Mouse (Mus musculus) kidney, embryonic 16.5 days (tissue): Measurements from ENCODE around the gene Wbp4. TPM values are rescaled to one million over a fixed set of nuclear protein-coding genes. Genes with fewer than 3 reads are reported as not detected.

Source experiments
- ATAC-seq: fragments of 200-750 bp; cut with Nextera tagmentation; 2 replicates; pipeline ENCODE4 v1.8.0; 2017; ENCODE audit warnings: moderate TSS enrichment; ENCODE audit not compliant: low FRiP score, low TSS enrichment
- H3K27ac ChIP-seq: fragments of 300-500 bp; sonication (generic); 2 replicates; pipeline ENCODE4 v1.5.1; 2014; ENCODE audit warnings: low read length
- H3K27me3 ChIP-seq: fragments of 300-500 bp; sonication (generic); 2 replicates; pipeline ENCODE4 v1.6.1; 2014; ENCODE audit warnings: low read length, control low read depth, mixed read lengths; ENCODE audit not compliant: insufficient read depth
- H3K36me3 ChIP-seq: fragments of 300-500 bp; sonication (generic); 2 replicates; pipeline ENCODE4 v1.6.1; 2014; ENCODE audit warnings: low read length, control low read depth, mixed read lengths; ENCODE audit not compliant: insufficient read depth
- H3K4me1 ChIP-seq: fragments of 300-500 bp; sonication (generic); 2 replicates; pipeline ENCODE4 v1.6.1; 2014; ENCODE audit warnings: low read length, control low read depth, mixed read lengths; ENCODE audit not compliant: insufficient read depth
- H3K4me2 ChIP-seq: fragments of 300-500 bp; sonication (generic); replicated peaks from 2 replicates; pipeline ENCODE4 v1.6.1; 2014; ENCODE audit warnings: low read depth, low read length
- H3K4me3 ChIP-seq: fragments of 300-500 bp; sonication (generic); 2 replicates; pipeline ENCODE4 v1.5.1; 2014; ENCODE audit warnings: mild to moderate bottlenecking, low read length
- H3K9ac ChIP-seq: fragments of 300-500 bp; sonication (generic); replicated peaks from 2 replicates; pipeline ENCODE4 v1.6.1; 2014; ENCODE audit warnings: low read length
- H3K9me3 ChIP-seq: fragments of 300-500 bp; sonication (generic); 2 replicates; pipeline ENCODE4 v1.6.1; 2016; ENCODE audit warnings: low read length, control low read depth
- WGBS: fragments of 180-500 bp; shearing (Covaris S2); extraction: QIAGEN DNeasy Blood & Tissue Kit; methylation state at CpG from one replicate; pipeline ENCODE4 v1.1.7; 2014; 5-methylcytosine and 5-hydroxymethylcytosine counted together
- polyA plus RNA-seq: library from polyadenylated mRNA; unstranded; fragments of >200 nt; fragmentation: Nextera tagmentation; extraction: Ambion mirVana; gene quantifications from 2 replicates; pipeline ENCODE4 v1.2.1, GENCODE M21; 2015

Gene Wbp4
- polyA plus RNA-seq, 1 experiment from 2014 or later, result 37.0 TPM

- no peak overlapping the region for H3K9ac ChIP-seq
- no peaks in the 10 kb centered on the region for H3K27me3 ChIP-seq
- no peak overlapping the region for H3K4me3 ChIP-seq
- H3K4me2 ChIP-seq, result no peak overlapping the region
- H3K36me3 ChIP-seq, result no peaks in the 10 kb centered on the region
- peaks cover 5% of the 10 kb centered on the region; the same call in 1 of the 2 replicates for H3K4me1 ChIP-seq
- no peak overlapping the region for H3K27ac ChIP-seq
- ATAC-seq, result no peak
- no peaks in the 10 kb centered on the region for H3K9me3 ChIP-seq
- 54% methylated on average over 1 of the region's 1 CpGs for WGBS
These were observed 38.3 kb upstream of the Wbp4 start for GRCm38 (mm10) chr14:79519663-79519975.

DNA sequence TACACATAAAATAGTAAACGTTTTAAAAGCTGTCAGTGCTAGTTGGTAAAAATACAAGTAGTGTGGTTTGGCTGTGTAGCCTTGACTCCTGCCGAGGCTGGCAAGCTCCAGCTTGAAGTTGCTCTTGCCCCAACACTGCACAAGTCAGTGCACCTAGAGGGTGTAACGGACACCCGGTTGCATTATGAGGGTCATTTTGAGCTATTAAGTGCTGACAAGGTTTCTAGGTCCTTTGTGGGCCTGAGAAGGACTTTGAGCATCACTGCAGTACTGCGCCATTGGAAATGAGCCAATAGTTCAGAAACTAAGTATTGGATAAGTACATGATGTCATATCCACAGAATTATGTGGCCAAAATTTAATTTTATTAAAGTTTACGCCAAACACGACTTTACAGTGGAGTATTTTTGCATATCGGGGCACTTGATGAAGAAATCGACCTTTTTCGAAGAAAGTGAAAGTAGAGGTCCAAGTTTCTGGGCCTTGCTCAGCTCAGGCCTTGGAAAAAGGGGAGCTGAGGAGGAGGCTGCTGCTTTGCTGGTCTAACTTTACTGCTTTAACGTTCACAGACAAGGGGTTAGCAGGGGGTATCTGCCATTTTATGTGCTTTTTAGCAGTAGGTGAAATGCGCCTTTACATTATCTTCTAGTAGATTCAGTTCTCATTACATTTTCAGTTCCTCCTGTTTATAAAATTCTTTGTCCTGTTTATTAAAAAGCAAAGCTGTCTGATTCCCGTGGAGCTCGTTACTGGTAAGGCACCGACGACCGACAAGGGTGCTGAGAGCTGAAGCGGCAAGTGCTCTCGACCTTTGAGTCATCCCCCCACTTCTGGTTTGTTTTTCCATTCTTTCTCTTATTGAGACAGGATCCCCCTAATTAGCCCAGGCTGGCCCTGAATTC, 37.7 kb upstream of the Wbp4 start:
- Histone ChIP-seq H3K9me3 (no peaks in the 10 kb centered on the region), H3K4me2 (no peak overlapping the region), H3K4me3 (no peak overlapping the region), H3K36me3 (no peaks in the 10 kb centered on the region), H3K27me3 (no peaks in the 10 kb centered on the region), H3K27ac (no peak overlapping the region), H3K4me1 (peaks cover 5% of the 10 kb centered on the region; the same call in 1 of the 2 replicates), H3K9ac (no peak overlapping the region)
- 69% methylated on average over 19 of the region's 19 CpGs for WGBS
- ATAC-seq, result no peak

DNA sequence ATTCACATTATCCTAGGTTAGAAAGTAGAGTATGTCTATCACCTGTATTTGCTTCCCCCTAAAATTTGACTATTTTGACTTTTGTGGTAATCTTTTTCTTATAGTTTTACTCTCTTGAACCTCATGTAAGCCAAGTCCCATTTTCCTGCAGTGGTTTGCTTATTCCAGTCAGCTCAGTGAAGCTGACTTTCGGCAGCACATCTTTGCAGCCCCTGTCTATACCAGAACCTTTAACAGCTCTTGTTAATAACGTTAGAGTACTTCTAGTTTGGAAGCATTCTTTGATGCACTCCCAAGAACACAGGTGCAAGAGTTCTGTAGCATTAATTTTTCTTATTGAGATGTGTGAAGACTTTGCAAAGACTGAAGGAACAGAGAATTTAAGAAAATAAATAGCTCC, 36.8 kb upstream of the Wbp4 start:
- H3K4me2 ChIP-seq, result no peak overlapping the region

GRCm38 (mm10) chr14:79517185-79517740, 35.9 kb upstream of the Wbp4 start:
- Histone ChIP-seq H3K4me1 (no peaks in the 10 kb centered on the region; the same call in 1 of the 2 replicates), H3K27me3 (no peaks in the 10 kb centered on the region), H3K9me3 (no peaks in the 10 kb centered on the region), H3K9ac (no peak overlapping the region), H3K27ac (no peak overlapping the region), H3K4me2 (0 out of 2 replicates have a peak overlapping the region, but pooled peaks have one; percentile 0), H3K4me3 (no peak overlapping the region), H3K36me3 (no peaks in the 10 kb centered on the region)
- 78% methylated on average over 8 of the region's 8 CpGs for WGBS
- no peak for ATAC-seq

More for the DNA sequence above, 36.8 kb upstream of the Wbp4 start:
- H3K27me3 ChIP-seq, result no peaks in the 10 kb centered on the region
- 86% methylated on average over 2 of the region's 2 CpGs for WGBS
- H3K27ac ChIP-seq, result no peak overlapping the region
- H3K36me3 ChIP-seq, result no peaks in the 10 kb centered on the region
- no peak overlapping the region for H3K4me3 ChIP-seq
- H3K9ac ChIP-seq, result no peak overlapping the region
- peaks cover 3% of the 10 kb centered on the region; the same call in 1 of the 2 replicates for H3K4me1 ChIP-seq
- no peaks in the 10 kb centered on the region for H3K9me3 ChIP-seq
- no peak for ATAC-seq

DNA sequence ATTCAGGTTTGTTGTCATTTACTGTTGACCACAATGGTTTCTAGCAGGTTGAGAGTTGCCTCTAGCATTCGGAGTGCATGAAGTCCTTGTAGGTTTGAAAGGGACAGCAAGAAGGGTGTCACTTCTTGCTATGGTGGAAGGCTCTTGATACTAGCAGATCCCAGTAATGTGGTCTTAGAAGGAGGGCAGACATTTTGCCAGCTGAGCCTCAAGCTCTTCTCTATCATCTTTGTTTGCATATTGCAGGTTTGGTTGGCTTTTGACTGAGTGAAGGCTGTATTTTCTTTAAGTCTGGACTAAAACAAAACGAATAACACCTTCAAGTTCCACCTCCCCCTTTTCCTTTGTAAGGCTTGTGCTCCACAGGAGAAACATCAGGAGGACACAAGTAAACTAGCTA, 35.4 kb upstream of the Wbp4 start:
- WGBS, result 75% methylated on average over 2 of the region's 2 CpGs
- no peak overlapping the region for H3K9ac ChIP-seq
- H3K4me2 ChIP-seq, result 0 out of 2 replicates have a peak overlapping the region, but pooled peaks have one; percentile 0
- no peaks in the 10 kb centered on the region; the same call in 1 of the 2 replicates for H3K4me1 ChIP-seq
- no peak overlapping the region for H3K4me3 ChIP-seq
- H3K36me3 ChIP-seq, result no peaks in the 10 kb centered on the region
- no peak overlapping the region for H3K27ac ChIP-seq
- no peaks in the 10 kb centered on the region for H3K27me3 ChIP-seq
- H3K9me3 ChIP-seq, result no peaks in the 10 kb centered on the region
- no peak for ATAC-seq

DNA sequence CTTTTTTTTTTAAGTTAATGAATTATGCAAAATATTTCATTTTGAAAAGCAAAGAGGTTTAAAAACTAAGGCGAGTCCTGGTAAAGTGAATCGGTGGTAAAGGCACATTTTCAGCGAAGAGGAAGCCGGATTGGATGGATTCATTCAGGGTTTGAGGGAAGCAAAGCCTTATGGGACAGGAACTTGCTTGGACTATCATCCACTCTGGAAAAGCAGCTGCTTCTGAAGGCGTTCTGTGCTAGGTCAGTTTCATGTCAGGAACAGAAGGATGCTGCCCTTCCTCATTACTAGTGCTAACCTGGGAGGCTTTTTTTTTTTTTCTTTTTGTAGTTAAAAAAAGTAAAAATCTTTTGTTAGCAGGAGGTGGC, 34.9 kb upstream of the Wbp4 start:
- ATAC-seq, result no peak
- H3K4me3 ChIP-seq, result peak overlapping the region; percentile 35; the same call in 1 of the 2 replicates
- H3K4me2 ChIP-seq, result peak overlapping the region; percentile 45
- H3K9me3 ChIP-seq, result no peaks in the 10 kb centered on the region
- WGBS, result 74% methylated on average over 5 of the region's 5 CpGs
- no peaks in the 10 kb centered on the region; the same call in 1 of the 2 replicates for H3K4me1 ChIP-seq
- H3K27ac ChIP-seq, result peak overlapping the region; percentile 76; the same call in 1 of the 2 replicates
- H3K27me3 ChIP-seq, result no peaks in the 10 kb centered on the region
- H3K9ac ChIP-seq, result no peak overlapping the region
- no peaks in the 10 kb centered on the region for H3K36me3 ChIP-seq

DNA sequence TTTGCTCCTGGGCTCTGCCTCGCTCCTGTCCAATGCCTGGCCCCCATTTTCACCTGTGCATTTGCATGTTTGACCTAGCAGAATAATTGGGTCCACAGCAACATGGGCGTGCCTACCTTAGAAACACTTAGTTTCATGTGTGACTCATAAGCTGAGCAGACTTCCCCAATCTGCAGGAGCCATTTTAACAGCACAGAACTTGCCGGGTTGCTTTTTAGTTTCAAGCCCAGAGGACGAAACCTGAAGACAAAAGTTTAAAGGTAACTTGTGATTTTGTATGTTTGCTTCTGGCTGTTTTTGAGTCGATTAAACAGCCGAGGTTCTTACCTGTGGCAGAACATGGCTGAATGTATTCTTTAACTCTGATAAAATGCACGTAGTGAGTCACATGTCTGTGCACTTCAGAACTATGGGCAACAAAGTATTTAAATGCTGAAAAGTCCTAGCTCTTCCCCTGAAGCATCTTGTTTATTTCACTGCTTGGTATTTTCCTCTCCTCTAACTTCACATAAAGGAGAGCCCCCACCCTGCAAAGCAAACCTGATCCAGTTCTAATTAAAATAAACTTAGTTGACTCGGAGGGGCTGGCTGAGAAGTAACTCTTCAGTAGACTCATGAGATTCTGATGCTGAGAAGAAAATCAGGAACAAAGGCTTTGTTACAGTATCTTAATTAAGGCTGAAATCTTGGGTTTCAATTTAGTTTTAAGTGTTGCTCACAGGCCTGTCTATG, 34.4 kb upstream of the Wbp4 start:
- 64% methylated on average over 8 of the region's 8 CpGs for WGBS
- H3K4me2 ChIP-seq, result peak overlapping the region; percentile 45
- no peaks in the 10 kb centered on the region for H3K27me3 ChIP-seq
- H3K9ac ChIP-seq, result peak overlapping the region; percentile 50
- H3K9me3 ChIP-seq, result no peaks in the 10 kb centered on the region
- ATAC-seq, result peak; percentile 75
- peak overlapping the region; percentile 76 for H3K27ac ChIP-seq
- no peaks in the 10 kb centered on the region for H3K36me3 ChIP-seq
- no peaks in the 10 kb centered on the region; the same call in 1 of the 2 replicates for H3K4me1 ChIP-seq
- peak overlapping the region; percentile 35 for H3K4me3 ChIP-seq

DNA sequence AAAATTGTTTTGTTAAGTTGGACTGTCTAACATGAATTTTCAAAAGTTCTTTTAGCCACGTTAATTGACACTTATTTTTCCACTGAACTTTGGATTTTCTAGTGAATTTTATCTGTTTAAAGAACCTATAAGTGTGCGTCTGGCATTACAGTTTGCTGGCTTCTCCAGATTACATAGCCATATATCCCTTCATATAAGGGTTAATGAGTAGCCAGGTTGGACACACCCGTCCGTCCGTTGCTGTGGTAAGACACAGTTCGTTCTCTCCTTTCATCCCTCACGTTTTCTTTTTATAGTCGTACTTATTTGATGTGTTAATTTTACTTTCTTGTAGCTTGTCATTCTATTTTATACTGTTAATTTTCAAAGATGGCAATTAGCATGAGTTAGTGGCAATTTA, 33.8 kb upstream of the Wbp4 start:
- no peaks in the 10 kb centered on the region; the same call in 1 of the 2 replicates for H3K4me1 ChIP-seq
- H3K27ac ChIP-seq, result no peak overlapping the region
- peak; percentile 66; the same call in 1 of the 2 replicates for ATAC-seq
- H3K36me3 ChIP-seq, result no peaks in the 10 kb centered on the region
- H3K4me3 ChIP-seq, result peak overlapping the region; percentile 35
- 65% methylated on average over 8 of the region's 8 CpGs for whole genome bisulfite sequencing
- H3K4me2 ChIP-seq, result no peak overlapping the region
- H3K9me3 ChIP-seq, result no peaks in the 10 kb centered on the region
- H3K27me3 ChIP-seq, result no peaks in the 10 kb centered on the region
- no peak overlapping the region for H3K9ac ChIP-seq

GRCm38 (mm10) chr14:79513951-79514350, 32.6 kb upstream of the Wbp4 start:
- 77% methylated on average over 2 of the region's 2 CpGs for WGBS
- H3K27me3 ChIP-seq, result no peaks in the 10 kb centered on the region
- H3K4me3 ChIP-seq, result no peak overlapping the region
- no peaks in the 10 kb centered on the region for H3K36me3 ChIP-seq
- no peak for ATAC-seq
- no peaks in the 10 kb centered on the region; the same call in 1 of the 2 replicates for H3K4me1 ChIP-seq
- H3K27ac ChIP-seq, result no peak overlapping the region
- H3K9me3 ChIP-seq, result no peaks in the 10 kb centered on the region
- no peak overlapping the region for H3K4me2 ChIP-seq
- H3K9ac ChIP-seq, result no peak overlapping the region
